Mouse (Mus musculus) myocyte (in vitro differentiated cells): Measurements from ENCODE around the gene Acadvl.
A peak's percentile ranks its signal among the peaks of the same experiment; 100 is the strongest.

Experiments used
- E2F4 ChIP-seq: IDR thresholded peaks from one replicate; pipeline ENCODE4 v1.6.1; 2011; ENCODE audit warnings: mild to moderate bottlenecking, control low read depth, moderate library complexity; ENCODE audit not compliant: insufficient read depth
- MAX ChIP-seq: IDR thresholded peaks from one replicate; pipeline ENCODE4 v1.6.1; 2011; ENCODE audit warnings: low read depth, mild to moderate bottlenecking, control low read depth
- TCF12 ChIP-seq: IDR thresholded peaks from one replicate; pipeline ENCODE4 v1.6.1; 2011; ENCODE audit warnings: mild to moderate bottlenecking, control low read depth; ENCODE audit not compliant: poor library complexity, insufficient read depth, severe bottlenecking

- TF ChIP-seq MAX, result no peak
- TF ChIP-seq E2F4, result peak; percentile 1
- TF ChIP-seq TCF12, result no peak
Observed at GRCm38 (mm10) chr11:69980196-69981140, 34.7 kb downstream of the Acadvl start.
